Mouse (Mus musculus) kidney, adult 2 months (tissue): ENCODE data around the gene E130114P18Rik. TPM values are rescaled to one million over a fixed set of nuclear protein-coding genes. Genes with fewer than 3 reads are reported as not detected.
A peak's percentile ranks its signal among the peaks of the same experiment; 100 is the strongest.

Experiments used
- DNase-seq: peaks from one replicate; pipeline ENCODE4 v3.0.0; 2021
- H3K27ac ChIP-seq: fragments of 200-500 bp; 2 replicates; pipeline ENCODE4 v1.5.1; 2012; ENCODE audit warnings: low read depth, low read length, control low read depth, inconsistent platforms; ENCODE audit not compliant: insufficient read depth
- H3K27me3 ChIP-seq: fragments of 200-500 bp; replicated peaks from 2 replicates; pipeline ENCODE4 v1.6.1; 2012; ENCODE audit warnings: mild to moderate bottlenecking, moderate library complexity, low read length, inconsistent platforms; ENCODE audit not compliant: control insufficient read depth, insufficient read depth
- H3K36me3 ChIP-seq: fragments of 200-500 bp; 2 replicates; pipeline ENCODE4 v1.6.1; 2012; ENCODE audit warnings: mild to moderate bottlenecking, moderate library complexity, low read length, inconsistent platforms; ENCODE audit not compliant: control insufficient read depth, insufficient read depth
- H3K4me1 ChIP-seq: fragments of 200-500 bp; 2 replicates; pipeline ENCODE4 v1.6.1; 2011; ENCODE audit warnings: low read length; ENCODE audit not compliant: control insufficient read depth, insufficient read depth
- H3K4me3 ChIP-seq: fragments of 200-500 bp; 2 replicates; pipeline ENCODE4 v1.5.1; 2011; ENCODE audit warnings: mild to moderate bottlenecking, low read depth, low read length, control low read depth; ENCODE audit not compliant: insufficient read depth
- CTCF ChIP-seq: fragments of 200-500 bp; conservative IDR thresholded peaks from 2 replicates; pipeline ENCODE4 v1.5.1; 2011; ENCODE audit warnings: low read depth, mild to moderate bottlenecking, control low read depth, low read length, moderate library complexity, mixed read lengths; ENCODE audit not compliant: insufficient read depth, insufficient read length
- POLR2A ChIP-seq: fragments of 200-500 bp; IDR thresholded peaks from one replicate; pipeline ENCODE4 v1.6.1; 2011; ENCODE audit warnings: low read depth, low read length, control low read depth
- WGBS: fragments of 180-500 bp; shearing (Covaris S2); methylation state at CpG from one replicate; pipeline ENCODE4 v1.1.7; 2018; 5-methylcytosine and 5-hydroxymethylcytosine counted together
- polyA plus RNA-seq: library from polyadenylated mRNA; depleted of rRNA; stranded (reverse); fragments of >200 nt; gene quantifications from 2 replicates; pipeline ENCODE4 v1.2.3, GENCODE M21; 2012

E130114P18Rik gene
- polyA plus RNA-seq, 1 experiment = 0.45 TPM

DNA sequence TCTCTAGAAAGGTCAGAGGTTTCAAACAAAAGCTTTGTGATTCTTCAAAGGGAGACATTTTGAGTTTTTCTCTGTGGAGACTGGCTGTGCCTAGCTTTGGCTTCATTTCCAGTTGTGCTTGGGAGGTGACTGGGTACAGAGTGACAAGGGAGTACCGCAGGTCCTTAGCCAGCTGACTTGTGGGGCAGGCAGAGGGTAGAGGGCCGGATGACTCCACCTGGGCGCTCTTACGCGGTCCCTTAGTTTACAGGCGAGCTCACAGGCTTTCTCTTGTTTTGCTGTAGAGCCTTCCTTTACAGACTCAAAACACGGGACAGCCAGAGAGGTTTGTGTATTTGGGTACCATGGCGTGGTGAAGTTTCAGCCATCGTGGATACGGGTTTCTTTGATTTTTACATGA lies 16.1 kb upstream of the E130114P18Rik start:
- Histone ChIP-seq H3K36me3 (no peaks in the 10 kb centered on the region; the same call in 1 of the 2 replicates), H3K4me3 (no peak overlapping the region), H3K4me1 (no peaks in the 10 kb centered on the region; the same call in 1 of the 2 replicates), H3K27me3 (no peaks in the 10 kb centered on the region), H3K27ac (no peak overlapping the region)
- WGBS = 88% methylated on average over 10 of the region's 10 CpGs
- TF ChIP-seq CTCF (no peak), POLR2A (no peak)
- DNase-seq = no peak

GRCm38 (mm10) chr4:97788537-97788936 lies 10.7 kb upstream of the E130114P18Rik start:
- no peaks in the 10 kb centered on the region for H3K27me3 ChIP-seq
- 77% methylated on average over 4 of the region's 4 CpGs for WGBS
- no peak overlapping the region for H3K4me3 ChIP-seq
- H3K4me1 ChIP-seq = peaks cover 4% of the 10 kb centered on the region
- TF ChIP-seq CTCF (no peak), POLR2A (no peak)
- no peaks in the 10 kb centered on the region; the same call in 1 of the 2 replicates for H3K36me3 ChIP-seq
- no peak overlapping the region for H3K27ac ChIP-seq
- DNase-seq = no peak

DNA sequence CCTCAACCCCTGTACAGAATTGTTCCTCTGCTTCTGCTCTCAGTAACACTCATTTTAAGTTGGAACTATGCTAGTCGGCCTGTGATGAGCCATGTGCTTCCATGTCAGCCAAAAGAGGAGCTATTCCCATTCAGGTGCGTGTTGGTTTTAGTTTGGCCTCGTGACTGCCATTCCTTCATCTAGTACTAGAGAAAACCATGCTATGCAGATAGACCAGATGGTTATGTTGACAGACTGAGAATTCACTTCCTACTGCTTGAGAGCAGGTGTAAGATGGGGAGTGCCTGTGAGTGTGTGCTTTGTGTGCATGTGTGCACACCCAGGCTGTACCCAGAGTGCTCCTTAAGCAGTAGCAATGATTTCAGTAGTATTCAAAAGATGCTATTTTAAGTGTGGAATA lies 9.6 kb upstream of the E130114P18Rik start:
- Histone ChIP-seq H3K36me3 (peaks cover 3% of the 10 kb centered on the region; the same call in 1 of the 2 replicates), H3K4me1 (peaks cover 4% of the 10 kb centered on the region), H3K27me3 (no peaks in the 10 kb centered on the region), H3K27ac (no peak overlapping the region), H3K4me3 (no peak overlapping the region)
- 88% methylated on average over 3 of the region's 3 CpGs for WGBS
- DNase-seq = no peak
- no peak for TF ChIP-seq POLR2A
- no peak for TF ChIP-seq CTCF

DNA sequence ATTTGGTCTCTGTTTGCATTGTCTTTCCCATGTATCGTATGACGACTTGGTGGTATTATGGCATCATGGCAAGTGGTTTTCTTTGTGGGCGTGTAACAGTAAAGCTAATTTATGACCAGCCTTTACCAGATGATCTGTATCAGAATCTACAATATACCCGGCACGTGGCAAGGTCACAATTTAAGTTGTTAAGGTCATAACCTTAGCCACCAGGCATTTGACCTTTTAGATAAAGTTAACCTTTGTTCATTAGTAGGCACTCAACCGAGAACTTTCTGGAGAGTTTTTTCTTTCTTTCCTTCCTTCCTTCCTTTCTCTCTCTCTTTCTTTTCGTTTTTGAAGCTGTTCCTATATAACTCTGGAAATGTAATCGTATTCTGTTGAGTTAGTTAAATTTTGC lies 8.7 kb upstream of the E130114P18Rik start:
- Histone ChIP-seq H3K27ac (no peak overlapping the region), H3K36me3 (peaks cover 3% of the 10 kb centered on the region; the same call in 1 of the 2 replicates), H3K27me3 (no peaks in the 10 kb centered on the region), H3K4me1 (peaks cover 4% of the 10 kb centered on the region), H3K4me3 (no peak overlapping the region)
- no peak for DNase-seq
- no peak for TF ChIP-seq POLR2A
- no peak for TF ChIP-seq CTCF
- 55% methylated on average over 8 of the region's 8 CpGs for WGBS

DNA sequence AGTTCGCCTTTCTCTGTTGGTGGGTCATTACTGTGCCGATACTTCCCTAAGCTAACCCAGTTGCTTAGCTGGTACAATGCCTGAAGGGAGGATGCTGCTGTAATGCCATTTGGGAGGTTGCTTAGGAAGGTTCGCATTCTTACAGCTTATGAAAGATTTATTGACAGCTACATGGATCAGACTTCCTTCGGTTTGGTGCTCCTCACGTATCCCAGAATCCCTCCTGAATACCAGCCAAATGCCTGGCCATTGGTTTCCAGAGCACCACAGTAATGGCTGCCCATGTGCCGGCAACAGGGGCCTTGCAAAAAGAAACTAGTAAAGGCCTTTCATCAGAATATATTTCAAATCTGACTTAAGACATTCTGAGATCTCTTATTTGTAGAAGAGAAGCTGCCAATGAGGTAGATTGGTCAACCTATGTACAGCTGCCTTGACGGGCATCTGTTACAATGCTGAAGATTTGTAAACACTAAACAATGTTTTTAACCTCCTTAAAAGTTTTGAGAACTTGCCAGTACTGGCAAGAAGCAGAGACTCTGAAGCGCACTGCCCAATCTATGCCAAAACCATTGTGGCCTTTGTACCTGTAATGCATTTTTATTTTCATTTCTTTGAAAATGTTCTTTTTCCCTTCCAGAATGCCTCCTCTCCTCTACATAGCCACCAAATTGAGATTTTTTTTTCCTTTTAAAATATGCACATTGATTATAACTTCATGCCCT lies 7.8 kb upstream of the E130114P18Rik start:
- no peaks in the 10 kb centered on the region for H3K27me3 ChIP-seq
- H3K4me1 ChIP-seq = peaks cover 4% of the 10 kb centered on the region
- H3K36me3 ChIP-seq = peaks cover 3% of the 10 kb centered on the region; the same call in 1 of the 2 replicates
- 67% methylated on average over 8 of the region's 8 CpGs for WGBS
- no peak overlapping the region for H3K4me3 ChIP-seq
- TF ChIP-seq CTCF (no peak), POLR2A (no peak)
- H3K27ac ChIP-seq = no peak overlapping the region
- DNase-seq = peak; percentile 68

GRCm38 (mm10) chr4:97784236-97784635 lies 6.4 kb upstream of the E130114P18Rik start:
- Histone ChIP-seq H3K4me3 (no peak overlapping the region), H3K36me3 (peaks cover 3% of the 10 kb centered on the region; the same call in 1 of the 2 replicates), H3K27ac (no peak overlapping the region), H3K4me1 (peaks cover 9% of the 10 kb centered on the region), H3K27me3 (no peaks in the 10 kb centered on the region)
- WGBS = 98% methylated on average over 11 of the region's 11 CpGs
- DNase-seq = no peak
- TF ChIP-seq CTCF = no peak
- no peak for TF ChIP-seq POLR2A

- no peaks in the 10 kb centered on the region for H3K27me3 ChIP-seq
- no peak for DNase-seq
- H3K4me3 ChIP-seq = no peak overlapping the region
- peaks cover 9% of the 10 kb centered on the region for H3K4me1 ChIP-seq
- H3K27ac ChIP-seq = no peak overlapping the region
- peaks cover 3% of the 10 kb centered on the region; the same call in 1 of the 2 replicates for H3K36me3 ChIP-seq
- no peak for TF ChIP-seq CTCF
- TF ChIP-seq POLR2A = no peak
- WGBS = 94% methylated on average over 26 of the region's 26 CpGs
Measured at GRCm38 (mm10) chr4:97783073-97783879, 5.4 kb upstream of the E130114P18Rik start.
